Mouse (Mus musculus): ENCODE measurements around the gene Gm28510. TPM values are rescaled to one million over a fixed set of nuclear protein-coding genes. Genes with fewer than 3 reads are reported as not detected.

Gene Gm28510
- not detected for polyA plus RNA-seq (2014; fragmentation: Illumina TruSeq; extraction: RNeasy Lipid Tissue Mini Kit (QIAGEN cat#74804); ENCODE audit: insufficient read depth, low read depth, low replicate concordance)

DNA sequence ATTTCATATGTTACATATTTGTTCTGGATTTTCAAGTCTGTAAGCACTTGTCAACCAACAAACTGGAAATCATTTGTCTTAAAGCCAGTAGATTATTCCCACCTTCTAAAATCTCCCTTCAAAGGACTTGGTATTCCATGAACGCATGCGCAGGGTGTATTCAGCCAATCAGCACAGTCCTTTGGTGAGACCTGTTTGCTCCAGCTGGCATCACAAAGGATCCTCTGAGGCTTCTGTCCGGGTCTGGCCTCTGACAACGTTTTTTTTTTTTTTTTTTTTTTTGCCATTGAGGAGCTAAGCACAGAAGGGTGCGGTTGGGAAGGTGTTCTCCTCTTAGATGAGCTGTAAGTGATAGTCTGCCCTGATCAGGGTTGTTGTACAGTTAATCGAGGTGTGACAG, at the start of gene Gm28510:
TSS of gene Gm28510 (plus strand) at position 301 of the 400 bp plus-strand sequence.

Other genes with a start within 250 kb of the Gm28510 start
- not detected for gene Gm20834, start 88.1 kb upstream of the Gm28510 start, polyA plus RNA-seq (2014; fragmentation: Illumina TruSeq; extraction: RNeasy Lipid Tissue Mini Kit (QIAGEN cat#74804); ENCODE audit: insufficient read depth, low read depth, low replicate concordance)
- gene Gm20737, start 123.3 kb downstream of the Gm28510 start, polyA plus RNA-seq (2014; fragmentation: Illumina TruSeq; extraction: RNeasy Lipid Tissue Mini Kit (QIAGEN cat#74804); ENCODE audit: insufficient read depth, low read depth, low replicate concordance): not detected
- not detected for gene Gm21775, start 140.7 kb downstream of the Gm28510 start, polyA plus RNA-seq (2014; fragmentation: Illumina TruSeq; extraction: RNeasy Lipid Tissue Mini Kit (QIAGEN cat#74804); ENCODE audit: insufficient read depth, low read depth, low replicate concordance)
- not detected for gene Gm21900, start 203.6 kb downstream of the Gm28510 start, polyA plus RNA-seq (2014; fragmentation: Illumina TruSeq; extraction: RNeasy Lipid Tissue Mini Kit (QIAGEN cat#74804); ENCODE audit: insufficient read depth, low read depth, low replicate concordance)

All from lung, adult 10 weeks (tissue).